Mouse (Mus musculus) hindbrain, embryonic 14.5 days (tissue): ENCODE measurements around the gene Cox8c. TPM values are rescaled to one million over a fixed set of nuclear protein-coding genes. Genes with fewer than 3 reads are reported as not detected.

ENCODE experiments used
- ATAC-seq: fragments of 200-750 bp; cut with Nextera tagmentation; 2 replicates; pipeline ENCODE4 v1.8.0; 2017; ENCODE audit warnings: moderate number of reproducible peaks, mild to moderate bottlenecking, moderate TSS enrichment, moderate library complexity; ENCODE audit not compliant: low FRiP score
- DNase-seq: peaks from one replicate; pipeline ENCODE4 v3.0.0-alpha.2; 2015; ENCODE audit warnings: low spot score
- H3K27ac ChIP-seq: fragments of 300-500 bp; sonication (generic); 2 replicates; pipeline ENCODE4 v1.5.1; 2014; ENCODE audit warnings: mild to moderate bottlenecking, moderate library complexity
- H3K27me3 ChIP-seq: fragments of 300-500 bp; sonication (generic); 2 replicates; pipeline ENCODE4 v1.6.1; 2014; ENCODE audit warnings: mild to moderate bottlenecking, low read length, mixed read lengths; ENCODE audit not compliant: control insufficient read depth, insufficient read depth
- H3K36me3 ChIP-seq: fragments of 300-500 bp; sonication (generic); replicated peaks from 2 replicates; pipeline ENCODE4 v1.6.1; 2014; ENCODE audit not compliant: control insufficient read depth, insufficient read depth
- H3K4me1 ChIP-seq: fragments of 300-500 bp; sonication (generic); replicated peaks from 2 replicates; pipeline ENCODE4 v1.6.1; 2014; ENCODE audit warnings: antibody characterized with exemption, low read length, mixed read lengths; ENCODE audit not compliant: control insufficient read depth, insufficient read depth
- H3K4me2 ChIP-seq: fragments of 300-500 bp; sonication (generic); replicated peaks from 2 replicates; pipeline ENCODE4 v1.6.1; 2014; ENCODE audit warnings: mild to moderate bottlenecking, moderate library complexity
- H3K4me3 ChIP-seq: fragments of 300-500 bp; sonication (generic); replicated peaks from 2 replicates; pipeline ENCODE4 v1.5.1; 2014; ENCODE audit warnings: mild to moderate bottlenecking, low read length
- H3K9ac ChIP-seq: fragments of 300-500 bp; sonication (generic); 2 replicates; pipeline ENCODE4 v1.6.1; 2014
- H3K9me3 ChIP-seq: fragments of 300-500 bp; sonication (generic); 2 replicates; pipeline ENCODE4 v1.6.1; 2016; ENCODE audit warnings: low read length; ENCODE audit not compliant: control insufficient read depth
- WGBS: fragments of 180-500 bp; shearing (Covaris S2); extraction: QIAGEN DNeasy Blood & Tissue Kit; methylation state at CpG from one replicate; pipeline ENCODE4 v1.1.7; 2014; 5-methylcytosine and 5-hydroxymethylcytosine counted together
- polyA plus RNA-seq: library from polyadenylated mRNA; unstranded; fragments of >200 nt; fragmentation: Nextera tagmentation; extraction: Ambion mirVana; gene quantifications from 2 replicates; pipeline ENCODE4 v1.2.1, GENCODE M21; 2014

Cox8c gene
- polyA plus RNA-seq = not detected in 2 replicates

DNA sequence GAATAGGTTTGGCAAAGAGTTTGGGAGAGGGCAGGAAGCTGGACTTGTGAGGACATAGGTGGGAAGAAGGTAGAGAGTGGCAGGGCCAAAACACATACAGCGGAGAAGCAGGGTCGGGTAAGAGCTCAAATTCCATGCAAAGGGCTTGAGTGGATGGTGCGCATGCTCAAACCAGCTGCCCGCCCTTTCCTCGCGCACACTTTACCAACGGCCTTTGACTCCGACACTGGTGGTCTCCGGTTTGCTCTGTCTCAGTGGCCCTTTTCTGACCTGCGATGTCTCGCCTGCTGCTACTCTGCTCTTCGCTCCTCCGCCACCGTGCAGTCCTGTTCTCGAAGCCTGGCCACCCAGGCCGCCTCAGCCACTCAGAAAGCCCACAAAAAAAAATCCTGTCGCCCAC, at the start of gene Cox8c:
Gene Cox8c, plus strand, starts transcription at position 226 of the 400 bp plus-strand sequence.
- no peaks in the 10 kb centered on the region for H3K36me3 ChIP-seq
- no peak within 1 kb of the TSS for H3K4me3 ChIP-seq
- H3K9me3 ChIP-seq = no peaks in the 10 kb centered on the region
- no peaks in the 10 kb centered on the region for H3K4me1 ChIP-seq
- ATAC-seq (no peak), DNase-seq (no peak)
- no peak within 1 kb of the TSS for H3K9ac ChIP-seq
- no peaks in the 10 kb centered on the region for H3K27me3 ChIP-seq
- no peak within 1 kb of the TSS for H3K27ac ChIP-seq
- 94% methylated on average over 17 of the region's 17 CpGs for WGBS
- no peak within 1 kb of the TSS for H3K4me2 ChIP-seq

- no peak for DNase-seq
- H3K9ac ChIP-seq = no peak overlapping the region
- ATAC-seq = no peak
These were observed 38.3 kb upstream of the Cox8c start for GRCm38 (mm10) chr12:102860806-102861205.

GRCm38 (mm10) chr12:102869802-102870201, 29.3 kb upstream of the Cox8c start:
- H3K4me1 ChIP-seq = no peaks in the 10 kb centered on the region
- no peak overlapping the region for H3K4me3 ChIP-seq
- no peak overlapping the region for H3K4me2 ChIP-seq
- DNase-seq = no peak
- no peak overlapping the region for H3K27ac ChIP-seq
- no peaks in the 10 kb centered on the region for H3K9me3 ChIP-seq
- no peak overlapping the region for H3K9ac ChIP-seq
- H3K27me3 ChIP-seq = no peaks in the 10 kb centered on the region
- ATAC-seq = no peak
- H3K36me3 ChIP-seq = no peaks in the 10 kb centered on the region
- 98% methylated on average over 2 of the region's 2 CpGs for WGBS

More at GRCm38 (mm10) chr12:102860806-102861205, 38.3 kb upstream of the Cox8c start:
- no peaks in the 10 kb centered on the region for H3K36me3 ChIP-seq
- H3K9me3 ChIP-seq = no peaks in the 10 kb centered on the region
- H3K4me1 ChIP-seq = 0 out of 2 replicates have a peak, but pooled peaks cover 9% of the 10 kb centered on the region
- no peak overlapping the region for H3K4me2 ChIP-seq
- H3K27me3 ChIP-seq = no peaks in the 10 kb centered on the region
- no peak overlapping the region for H3K4me3 ChIP-seq
- H3K27ac ChIP-seq = no peak overlapping the region

DNA sequence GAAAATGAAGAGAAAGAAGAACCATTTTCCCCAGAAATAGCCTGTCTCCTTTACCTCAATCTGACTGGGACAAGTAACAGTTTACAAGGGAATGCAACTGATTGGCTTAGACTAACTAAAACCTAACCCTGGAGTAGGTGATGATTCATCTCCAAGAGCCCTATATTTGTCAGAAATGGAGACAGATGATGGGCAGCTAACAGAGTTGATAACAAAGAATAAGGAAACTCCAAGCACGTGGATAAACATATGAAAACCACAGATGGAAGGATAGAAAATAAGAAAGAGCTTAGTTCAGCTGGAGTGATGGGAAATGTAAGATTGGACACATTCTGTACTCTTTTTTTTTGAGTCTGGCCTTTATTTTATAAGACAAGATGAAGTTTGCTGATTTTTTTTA, 28.6 kb upstream of the Cox8c start:
- WGBS = 85% methylated on average over 1 of the region's 1 CpGs
- Histone ChIP-seq H3K27ac (no peak overlapping the region), H3K27me3 (no peaks in the 10 kb centered on the region), H3K4me3 (no peak overlapping the region), H3K36me3 (no peaks in the 10 kb centered on the region), H3K4me1 (peaks cover 3% of the 10 kb centered on the region), H3K4me2 (no peak overlapping the region), H3K9me3 (no peaks in the 10 kb centered on the region), H3K9ac (no peak overlapping the region)
- ATAC-seq = no peak
- no peak for DNase-seq

GRCm38 (mm10) chr12:102877301-102878030, 21.6 kb upstream of the Cox8c start:
- H3K9me3 ChIP-seq = no peaks in the 10 kb centered on the region
- peak overlapping the region; percentile 98 for H3K4me3 ChIP-seq
- no peaks in the 10 kb centered on the region for H3K27me3 ChIP-seq
- under 1% methylated on average over 60 of the region's 70 CpGs for WGBS
- peak overlapping the region; percentile 95 for H3K9ac ChIP-seq
- peaks cover 22% of the 10 kb centered on the region for H3K4me1 ChIP-seq
- H3K36me3 ChIP-seq = no peaks in the 10 kb centered on the region
- ATAC-seq (peak; percentile 69), DNase-seq (peak; percentile 36)
- peak overlapping the region; percentile 95 for H3K27ac ChIP-seq
- H3K4me2 ChIP-seq = peak overlapping the region; percentile 52

- no peaks in the 10 kb centered on the region for H3K27me3 ChIP-seq
- H3K4me3 ChIP-seq = peak within 1 kb of the TSS; percentile 98
- peaks cover 22% of the 10 kb centered on the region for H3K4me1 ChIP-seq
- H3K36me3 ChIP-seq = no peaks in the 10 kb centered on the region
- H3K4me2 ChIP-seq = peak within 1 kb of the TSS; percentile 70
- peak within 1 kb of the TSS; percentile 95 for H3K9ac ChIP-seq
- H3K27ac ChIP-seq = peak within 1 kb of the TSS; percentile 95
- under 1% methylated on average over 69 of the region's 95 CpGs for WGBS
- no peaks in the 10 kb centered on the region for H3K9me3 ChIP-seq
- peak; percentile 96 for ATAC-seq
- DNase-seq = peak; percentile 97
These were observed 20.9 kb upstream of the Cox8c start, which contains the start of gene Btbd7 for GRCm38 (mm10) chr12:102878031-102878823. Gene Btbd7 (minus strand): TSS chr12:102878471.

- peak overlapping the region; percentile 70 for H3K4me2 ChIP-seq
- H3K9me3 ChIP-seq = no peaks in the 10 kb centered on the region
- H3K27me3 ChIP-seq = no peaks in the 10 kb centered on the region
- H3K36me3 ChIP-seq = no peaks in the 10 kb centered on the region
- H3K4me1 ChIP-seq = peaks cover 22% of the 10 kb centered on the region
- 38% methylated on average over 7 of the region's 7 CpGs for WGBS
- ATAC-seq = no peak
- no peak for DNase-seq
- peak overlapping the region; percentile 68 for H3K9ac ChIP-seq
- peak overlapping the region; percentile 98 for H3K4me3 ChIP-seq
- H3K27ac ChIP-seq = peak overlapping the region; percentile 82
These were observed 20.2 kb upstream of the Cox8c start for GRCm38 (mm10) chr12:102878901-102879300.

GRCm38 (mm10) chr12:102885735-102886134, 13.4 kb upstream of the Cox8c start:
- peak; percentile 72; the same call in 1 of the 2 replicates for ATAC-seq
- H3K36me3 ChIP-seq = no peaks in the 10 kb centered on the region
- H3K4me2 ChIP-seq = no peak overlapping the region
- H3K4me3 ChIP-seq = no peak overlapping the region
- H3K27ac ChIP-seq = no peak overlapping the region
- no peaks in the 10 kb centered on the region for H3K27me3 ChIP-seq
- WGBS = 25% methylated on average over 5 of the region's 5 CpGs
- H3K9me3 ChIP-seq = no peaks in the 10 kb centered on the region
- DNase-seq = peak; percentile 78
- H3K4me1 ChIP-seq = no peaks in the 10 kb centered on the region
- H3K9ac ChIP-seq = 0 out of 2 replicates have a peak overlapping the region, but pooled peaks have one; percentile 2

DNA sequence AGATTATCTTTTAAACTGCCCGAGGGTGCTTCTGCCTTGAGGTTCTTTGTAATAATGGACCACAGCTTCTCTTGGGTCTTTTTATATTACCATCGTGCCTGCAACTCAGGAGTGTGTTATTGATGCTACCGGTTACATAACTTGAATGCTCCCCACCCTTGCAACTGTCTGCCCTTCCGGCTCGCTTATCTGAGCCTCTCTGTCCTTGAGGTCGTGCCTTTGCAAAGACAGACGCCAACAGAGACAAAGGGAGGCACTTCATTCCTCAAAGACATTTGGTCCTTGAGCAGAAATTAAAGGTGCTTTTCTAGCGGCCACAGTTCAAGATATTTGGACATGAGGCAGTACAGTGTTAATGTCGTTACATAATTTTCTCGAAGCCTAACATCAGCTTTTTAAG, 11.8 kb upstream of the Cox8c start:
- ATAC-seq = no peak
- no peaks in the 10 kb centered on the region for H3K36me3 ChIP-seq
- no peak for DNase-seq
- no peaks in the 10 kb centered on the region for H3K9me3 ChIP-seq
- no peak overlapping the region for H3K9ac ChIP-seq
- no peaks in the 10 kb centered on the region for H3K27me3 ChIP-seq
- no peak overlapping the region for H3K4me2 ChIP-seq
- H3K4me1 ChIP-seq = no peaks in the 10 kb centered on the region
- H3K27ac ChIP-seq = no peak overlapping the region
- no peak overlapping the region for H3K4me3 ChIP-seq
- WGBS = 59% methylated on average over 10 of the region's 10 CpGs
